Mouse (Mus musculus) gonadal fat pad, adult 2 months (tissue): Measurements from ENCODE around the gene Eif3l. TPM values are rescaled to one million over a fixed set of nuclear protein-coding genes. Genes with fewer than 3 reads are reported as not detected.

Experiments used
- DNase-seq: peaks from one replicate; pipeline ENCODE4 v3.0.0-alpha.2; 2012; ENCODE audit warnings: low read depth
- polyA plus RNA-seq: library from polyadenylated mRNA; depleted of rRNA; stranded (reverse); fragments of >200 nt; gene quantifications from 2 replicates; pipeline ENCODE4 v1.2.3, GENCODE M21; 2012

Eif3l gene
- polyA plus RNA-seq, 1 experiment = 195 TPM

- no peak for DNase-seq
Observed at GRCm38 (mm10) chr15:79050160-79050845, 24.7 kb upstream of the Eif3l start.

GRCm38 (mm10) chr15:79050964-79051363, 24.0 kb upstream of the Eif3l start:
- no peak for DNase-seq

- no peak for DNase-seq
Observed at GRCm38 (mm10) chr15:79051461-79052360, 23.3 kb upstream of the Eif3l start.

- DNase-seq = no peak
Observed at GRCm38 (mm10) chr15:79052366-79052765, 22.6 kb upstream of the Eif3l start.

- no peak for DNase-seq
Observed at GRCm38 (mm10) chr15:79056601-79057000, 18.4 kb upstream of the Eif3l start.

- no peak for DNase-seq
Observed at GRCm38 (mm10) chr15:79057850-79058249, 17.1 kb upstream of the Eif3l start.

- DNase-seq = no peak
Observed at GRCm38 (mm10) chr15:79060887-79061565, 14.0 kb upstream of the Eif3l start.

- DNase-seq = peak; percentile 100
Observed at GRCm38 (mm10) chr15:79062376-79063159, 12.4 kb upstream of the Eif3l start, which contains the start of gene Ankrd54. Gene Ankrd54, minus strand, starts transcription at chr15:79062893.

- DNase-seq = no peak
Observed at GRCm38 (mm10) chr15:79063160-79063740, 11.7 kb upstream of the Eif3l start.

- DNase-seq = no peak
Observed at GRCm38 (mm10) chr15:79065086-79065770, 9.8 kb upstream of the Eif3l start.

- no peak for DNase-seq
Observed at GRCm38 (mm10) chr15:79066276-79066675, 8.7 kb upstream of the Eif3l start.

GRCm38 (mm10) chr15:79067631-79068030, 7.3 kb upstream of the Eif3l start:
- no peak for DNase-seq

- DNase-seq = no peak
Observed at GRCm38 (mm10) chr15:79068416-79068815, 6.6 kb upstream of the Eif3l start.

GRCm38 (mm10) chr15:79071117-79072039, 3.6 kb upstream of the Eif3l start:
- DNase-seq = no peak

- no peak for DNase-seq
Observed at GRCm38 (mm10) chr15:79073752-79074151, 1.2 kb upstream of the Eif3l start.

- DNase-seq = no peak
Observed at GRCm38 (mm10) chr15:79074446-79074845, 533 bp upstream of the Eif3l start.

GRCm38 (mm10) chr15:79075658-79076365, 833 bp downstream of the Eif3l start:
- DNase-seq = no peak

- DNase-seq = no peak
Observed at GRCm38 (mm10) chr15:79079567-79079966, 4.6 kb downstream of the Eif3l start.

GRCm38 (mm10) chr15:79092284-79092683, 17.3 kb downstream of the Eif3l start:
- DNase-seq = no peak
